Mouse (Mus musculus) lung, adult 2 months (tissue): ENCODE results near the gene Gna13.

Experiments used
- CTCF ChIP-seq: fragments of 200-500 bp; IDR thresholded peaks from 2 replicates; pipeline ENCODE4 v1.5.1; 2011; ENCODE audit warnings: mild to moderate bottlenecking, low read length, control low read depth; ENCODE audit not compliant: insufficient read depth
- POLR2A ChIP-seq: fragments of 200-500 bp; IDR thresholded peaks from 2 replicates; pipeline ENCODE4 v1.6.1; 2011; ENCODE audit warnings: low read depth, mild to moderate bottlenecking, control low read depth, low read length, borderline replicate concordance; ENCODE audit errors: extremely low read depth

- no peak for TF ChIP-seq CTCF
- no peak for TF ChIP-seq POLR2A
These were observed 51.0 kb downstream of the Gna13 start, which contains the start of gene 9930022D16Rik for GRCm38 (mm10) chr11:109413617-109414016.
